Mouse (Mus musculus) megakaryocyte, embryonic 14.5 days (primary cell): ENCODE measurements around the gene Stac.

Experiments
- FLI1 ChIP-seq: IDR thresholded peaks from 2 replicates; pipeline ENCODE4 v1.6.1; 2012; ENCODE audit warnings: low read length, inconsistent platforms, mixed read lengths
- GATA1 ChIP-seq: IDR thresholded peaks from 3 replicates; pipeline ENCODE4 v1.6.1; 2012; ENCODE audit warnings: mixed read lengths, low read length, inconsistent platforms, borderline replicate concordance

DNA sequence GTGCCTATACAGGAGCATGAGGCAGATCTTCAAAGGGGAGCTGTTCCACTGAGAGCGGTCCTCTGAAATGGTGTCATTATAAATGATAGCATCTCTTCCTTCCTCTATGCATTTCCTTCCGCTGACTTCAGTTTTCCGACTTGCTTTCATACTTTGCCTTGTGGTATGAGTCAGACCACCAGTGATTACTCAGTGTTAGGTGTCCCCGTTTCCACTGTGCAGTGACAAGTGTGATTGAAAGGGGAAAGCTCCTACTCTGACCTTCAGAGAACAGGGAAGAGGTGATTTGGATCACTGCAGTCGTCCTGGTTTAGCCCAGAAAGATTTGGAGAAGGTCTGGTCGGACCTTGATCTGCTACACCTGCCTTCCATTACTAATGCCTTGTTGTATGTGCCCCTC, 81.4 kb downstream of the Stac start:
- TF ChIP-seq GATA1 (no peak), FLI1 (no peak)
